Mouse (Mus musculus) colon, adult 2 months (tissue): ENCODE measurements around the gene Sec14l3. TPM values are rescaled to one million over a fixed set of nuclear protein-coding genes. Genes with fewer than 3 reads are reported as not detected.

Experiments used
- polyA plus RNA-seq: library from polyadenylated mRNA; depleted of rRNA; stranded (reverse); fragments of >200 nt; gene quantifications from 2 replicates; pipeline ENCODE4 v1.2.3, GENCODE M21; 2012; rRNA removed

Gene Sec14l3
- polyA plus RNA-seq, result not detected in 2 replicates

DNA sequence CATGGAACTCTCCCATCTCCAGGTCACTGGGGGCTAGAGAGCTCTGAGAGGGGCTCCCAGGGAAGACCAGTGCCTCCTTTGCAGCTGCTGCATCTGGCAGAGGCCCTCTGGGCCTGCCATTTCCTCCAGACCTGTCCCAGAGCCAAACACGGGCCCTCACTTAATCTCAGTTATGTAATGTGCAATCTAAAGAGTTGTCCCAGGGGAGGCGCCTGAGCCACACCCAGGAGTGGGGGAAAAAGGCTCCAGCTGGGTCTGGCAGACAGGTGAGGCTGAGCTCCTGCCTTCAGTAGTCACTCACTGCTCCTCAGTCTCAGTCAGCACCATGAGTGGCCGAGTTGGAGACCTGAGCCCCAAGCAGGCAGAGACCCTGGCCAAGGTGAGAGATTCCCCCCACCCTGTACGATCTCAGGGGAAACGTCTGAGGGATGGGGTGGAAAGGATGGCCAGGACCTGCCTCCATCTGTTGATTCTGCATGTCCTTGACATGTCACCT is at the start of gene Sec14l3:
Gene Sec14l3 (plus strand): TSS at position 215 of the 496 bp plus-strand sequence.

DNA sequence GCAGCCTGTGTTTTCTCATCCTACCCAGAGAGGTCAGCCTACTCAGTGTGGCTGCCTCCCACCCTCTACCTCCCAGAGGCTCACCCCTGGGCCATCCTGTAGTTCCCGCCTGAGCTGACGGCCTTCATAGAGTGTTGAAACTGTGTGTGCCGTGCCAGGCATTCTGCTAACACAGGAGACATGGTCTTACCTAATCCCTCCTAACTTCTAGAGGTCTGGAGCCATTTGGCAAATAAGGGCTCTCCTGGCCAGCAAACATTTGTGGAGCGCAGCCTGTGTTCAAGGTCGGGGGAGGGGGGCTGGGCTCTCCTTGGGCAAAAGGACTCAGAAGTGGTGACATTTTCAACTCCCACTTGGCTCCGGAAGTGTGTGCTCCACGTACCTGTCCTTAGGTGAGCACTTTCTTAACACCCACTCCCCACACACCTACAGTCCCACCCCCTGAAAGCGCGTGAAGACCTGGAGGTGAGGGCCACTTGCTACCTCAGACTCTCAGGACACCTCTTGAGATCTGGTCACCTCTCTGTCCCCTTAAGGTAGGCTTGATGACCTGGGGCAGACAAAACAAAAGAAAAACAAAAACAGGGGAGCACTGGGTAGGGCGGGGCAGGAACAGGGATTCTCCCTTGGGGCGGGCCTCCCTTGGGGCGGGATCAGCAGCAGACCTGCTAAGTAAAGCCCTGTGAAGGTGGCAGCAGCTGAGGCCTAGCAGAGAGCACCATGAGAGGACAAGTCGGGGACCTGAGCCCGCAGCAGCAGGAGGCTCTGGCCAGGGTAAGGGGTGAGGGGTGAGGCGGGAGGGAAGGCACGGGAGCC is 33.3 kb upstream of the Sec14l3 start, which contains the start of gene Sec14l4:
Gene Sec14l4 (plus strand): TSS at position 337 of the 816 bp plus-strand sequence.

DNA sequence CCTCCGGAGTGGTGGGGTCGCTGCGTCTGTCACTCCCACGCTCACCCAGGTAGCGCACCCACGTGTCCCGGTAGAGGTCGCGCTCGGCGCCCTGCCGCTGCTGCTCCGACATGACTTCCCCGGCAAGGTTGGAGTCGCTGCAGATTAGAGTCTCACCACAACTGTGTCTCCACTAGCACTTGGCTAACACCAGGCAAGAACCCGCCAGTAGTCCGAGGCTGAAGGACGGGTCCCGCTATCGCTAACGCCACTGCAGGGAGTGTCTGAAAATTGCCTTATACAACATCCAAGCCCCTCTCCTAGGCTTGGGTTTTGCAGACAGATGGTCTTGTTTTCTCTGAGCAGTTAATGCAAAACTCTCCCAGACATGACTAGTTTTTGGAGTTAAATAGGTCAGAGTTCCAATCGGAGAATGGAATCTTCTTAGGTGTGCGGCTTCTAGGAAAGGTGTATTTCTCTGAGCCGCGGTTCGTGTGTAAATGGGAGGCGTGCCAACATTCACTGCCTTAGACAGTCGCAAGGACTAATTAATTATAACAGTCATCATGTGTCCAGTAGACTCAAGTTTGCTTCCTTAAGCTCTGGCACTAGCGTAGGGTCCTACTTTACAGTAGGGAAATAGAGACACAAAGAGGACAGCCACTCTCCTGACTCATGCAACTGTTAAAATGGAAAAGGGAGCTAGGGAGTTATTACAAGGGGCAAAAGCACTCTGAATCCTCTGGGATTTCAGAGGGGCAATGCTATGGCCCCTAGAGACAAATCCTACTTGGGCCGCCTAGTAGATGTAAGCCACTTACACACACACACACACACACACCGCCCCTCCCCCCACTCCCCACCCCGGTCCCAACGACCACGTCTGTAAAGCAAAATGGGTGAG is 30.8 kb downstream of the Sec14l3 start, which contains the start of gene Mtfp1:
Gene Mtfp1 (minus strand): TSS at position 275 of the 883 bp plus-strand sequence.

DNA sequence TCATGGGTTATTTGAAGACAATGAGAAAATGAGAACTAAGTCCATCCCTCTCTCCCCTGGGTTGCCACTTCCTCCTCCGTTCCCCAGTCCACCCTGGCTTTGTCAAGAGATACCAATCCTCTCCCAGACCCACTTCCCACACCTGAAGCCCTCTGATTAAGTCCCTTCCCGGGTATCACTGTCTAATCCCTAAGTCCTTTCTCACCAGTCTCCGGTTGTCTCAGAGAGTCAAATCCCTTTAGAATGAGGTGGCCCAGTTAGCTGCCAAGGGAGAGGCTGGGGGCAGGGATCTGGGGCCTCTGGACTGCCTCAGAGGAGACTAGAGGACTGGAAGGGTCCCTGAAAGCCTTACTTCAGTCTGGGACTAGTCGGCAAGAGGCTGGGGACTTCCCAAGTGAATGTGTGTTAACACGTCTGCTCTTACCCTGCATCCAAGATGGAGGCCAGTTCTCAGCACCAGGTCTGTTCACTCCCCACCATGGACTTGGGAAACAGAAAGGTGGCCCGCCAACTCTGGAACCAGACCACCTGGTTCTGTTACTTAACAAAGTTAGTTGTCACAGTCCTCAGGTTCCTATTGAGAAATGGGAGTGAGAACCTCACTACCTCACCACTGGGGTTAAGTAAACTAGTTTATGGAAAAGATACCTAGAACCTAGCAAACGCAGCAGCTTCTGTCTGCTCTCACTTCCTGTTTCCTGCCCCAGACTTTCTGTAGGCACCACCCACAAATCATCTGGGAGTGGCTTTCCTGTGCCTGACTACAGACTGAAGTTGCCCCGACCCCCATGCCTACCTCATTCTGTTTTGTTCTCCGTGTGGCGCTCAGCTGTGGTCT is 58.3 kb downstream of the Sec14l3 start, which contains the start of gene Sec14l2:
Gene Sec14l2 (minus strand): TSS at position 674 of the 838 bp plus-strand sequence.

Other genes with a start within 250 kb of the Sec14l3 start
- 0.39 and 0.55 TPM in 2 replicates for gene Osbp2, start 200.9 kb upstream of the Sec14l3 start, polyA plus RNA-seq
- gene 4921536K21Rik, start 169.7 kb upstream of the Sec14l3 start, polyA plus RNA-seq, result 0.67 and 0.97 TPM in 2 replicates
- gene Dusp18, start 169.6 kb upstream of the Sec14l3 start, polyA plus RNA-seq, result 6.8 and 7.6 TPM in 2 replicates
- 22.2 and 26.5 TPM in 2 replicates for gene Slc35e4, start 150.2 kb upstream of the Sec14l3 start, polyA plus RNA-seq
- gene Tcn2, start 132.7 kb upstream of the Sec14l3 start, polyA plus RNA-seq, result 111 and 118 TPM in 2 replicates
- gene Pes1, start 100.9 kb upstream of the Sec14l3 start, polyA plus RNA-seq, result 25.5 and 26.9 TPM in 2 replicates
- not detected in 2 replicates for gene 4930556J24Rik, start 88.1 kb upstream of the Sec14l3 start, polyA plus RNA-seq
- 138 and 161 TPM in 2 replicates for gene Gal3st1, start 81.2 kb upstream of the Sec14l3 start, polyA plus RNA-seq
- 0.30 and 0.40 TPM in 2 replicates for gene Sec14l4, start 33.4 kb upstream of the Sec14l3 start, polyA plus RNA-seq
- gene Mtfp1, start 30.6 kb downstream of the Sec14l3 start, polyA plus RNA-seq, result 18.6 and 19.6 TPM in 2 replicates
- 1.8 and 2.2 TPM in 2 replicates for gene Sec14l2, start 58.6 kb downstream of the Sec14l3 start, polyA plus RNA-seq
- gene Rnf215, start 70.4 kb downstream of the Sec14l3 start, polyA plus RNA-seq, result 20.2 and 23.7 TPM in 2 replicates
- 6.9 TPM in 2 replicates for gene Ccdc157, start 95.5 kb downstream of the Sec14l3 start, polyA plus RNA-seq
- gene Sf3a1, start 95.5 kb downstream of the Sec14l3 start, polyA plus RNA-seq, result 28.2 and 29.5 TPM in 2 replicates
- 50.0 and 51.8 TPM in 2 replicates for gene Tbc1d10a, start 121.9 kb downstream of the Sec14l3 start, polyA plus RNA-seq
- 8.6 and 10.4 TPM in 2 replicates for gene Castor1, start 153.4 kb downstream of the Sec14l3 start, polyA plus RNA-seq
- gene Osm, start 171.6 kb downstream of the Sec14l3 start, polyA plus RNA-seq, result 0.23 and 0.27 TPM in 2 replicates
- 3.1 and 3.7 TPM in 2 replicates for gene Lif, start 192.7 kb downstream of the Sec14l3 start, polyA plus RNA-seq